ENCODE assay signal across 28 mouse cellular contexts in genomic region chr14:61088187-61088586, GRCm38 (mm10). TPM values are rescaled to one million over a fixed set of nuclear protein-coding genes. Genes with fewer than 3 reads are reported as not detected.
DNase-seq lines count a peak whose midpoint lies in the region; ATAC-seq and TF ChIP-seq lines count a peak whose summit lies in the region.
"Had no signal": no experiment of that assay in that cellular context is flagged by ENCODE, and none has a peak within 500 bp of the region (broad histone marks: within the 10 kb centered on the region; RNA-seq: fewer than 3 reads in every experiment).

No protein-coding gene starts in this region.

- TF ChIP-seq EP300 in liver, postnatal 0 days (IDR thresholded peaks at IDR 0.05; ENCODE audit: low read depth) = no peak
- TF ChIP-seq EP300 in CH12.LX (IDR thresholded peaks at IDR 0.05; ENCODE audit: low read length) = no peak

- no peak overlapping the region for H3K4me2 ChIP-seq in intestine, postnatal 0 days (replicated peaks; ENCODE audit: low read depth)
- no peak overlapping the region for H3K4me2 ChIP-seq in intestine, embryonic 15.5 days (replicated peaks)
- H3K4me2 ChIP-seq in liver, postnatal 0 days (ENCODE audit: low read depth, low read length) = no peak overlapping the region
- H3K4me2 ChIP-seq in CH12.LX (ENCODE audit: insufficient read depth, low read depth, poor library complexity, severe bottlenecking) = no peak overlapping the region
- H3K4me2 ChIP-seq in forebrain, embryonic 16.5 days (ENCODE audit: low read length) = no peak overlapping the region
- H3K4me2 ChIP-seq: embryonic facial prominence, embryonic 12.5 days; embryonic facial prominence, embryonic 15.5 days; heart, embryonic 11.5 days; hindbrain, embryonic 14.5 days had no signal

- no peak for ATAC-seq in intestine, postnatal 0 days
- no peak for ATAC-seq in intestine, embryonic 15.5 days
- no peak for ATAC-seq in liver, postnatal 0 days
- no peak for ATAC-seq in forebrain, embryonic 16.5 days
- ATAC-seq: CD4-positive, CD25-positive, alpha-beta regulatory T cell, adult 4 months; forebrain, embryonic 14.5 days; hindbrain, postnatal 0 days; Patski had no signal

- H3K9ac ChIP-seq in intestine, postnatal 0 days (ENCODE audit: low read depth, low read length) = no peak overlapping the region
- H3K9ac ChIP-seq in intestine, embryonic 15.5 days = no peak overlapping the region
- H3K9ac ChIP-seq in liver, postnatal 0 days (replicated peaks) = no peak overlapping the region
- no peak overlapping the region for H3K9ac ChIP-seq in CH12.LX (ENCODE audit: insufficient read depth, low read depth)
- no peak overlapping the region for H3K9ac ChIP-seq in forebrain, embryonic 16.5 days (replicated peaks; ENCODE audit: low read depth, low read length)
- H3K9ac ChIP-seq: embryonic facial prominence, embryonic 12.5 days; embryonic facial prominence, embryonic 15.5 days; hindbrain, embryonic 14.5 days had no signal

- dilution Hi-C loops in CH12.LX (cut with MboI; ENCODE audit: extremely low pct_ligation_motif_present, extremely low pct_unique_long_range_greater_than_20kb, low sequenced_read_pairs) = no loop called here

- H3K36me3 ChIP-seq in intestine, postnatal 0 days (ENCODE audit: control insufficient read depth, insufficient read depth) = no peaks in the 10 kb centered on the region
- no peaks in the 10 kb centered on the region for H3K36me3 ChIP-seq in intestine, embryonic 15.5 days
- no peaks in the 10 kb centered on the region for H3K36me3 ChIP-seq in liver, postnatal 0 days (replicated peaks; ENCODE audit: insufficient read depth, low read length)
- H3K36me3 ChIP-seq in CH12.LX (replicated peaks in 1 of 2; ENCODE audit: control insufficient read depth in 1 of 2, insufficient read depth in 1 of 2, low read length in 1 of 2) = no peaks in the 10 kb centered on the region
- no peaks in the 10 kb centered on the region for H3K36me3 ChIP-seq in forebrain, embryonic 16.5 days (ENCODE audit: control insufficient read depth, insufficient read depth)
- H3K36me3 ChIP-seq: embryonic facial prominence, embryonic 12.5 days; embryonic facial prominence, embryonic 15.5 days had no signal

- H3K4me3 ChIP-seq in intestine, postnatal 0 days (ENCODE audit: low read depth, low read length) = no peak overlapping the region
- no peak overlapping the region for H3K4me3 ChIP-seq in intestine, embryonic 15.5 days (replicated peaks)
- no peak overlapping the region for H3K4me3 ChIP-seq in liver, postnatal 0 days (ENCODE audit: low read depth, low read length)
- H3K4me3 ChIP-seq in CH12.LX (replicated peaks in 1 of 3; ENCODE audit: low read depth in 2 of 3, low read length in 2 of 3, poor library complexity in 1 of 3) = no peak overlapping the region
- no peak overlapping the region for H3K4me3 ChIP-seq in forebrain, embryonic 16.5 days (replicated peaks; ENCODE audit: low read length)
- H3K4me3 ChIP-seq: embryonic facial prominence, embryonic 12.5 days; embryonic facial prominence, embryonic 15.5 days; heart, adult 2 months had no signal

- H3K9me3 ChIP-seq in intestine, postnatal 0 days (ENCODE audit: control insufficient read depth) = no peaks in the 10 kb centered on the region
- no peaks in the 10 kb centered on the region for H3K9me3 ChIP-seq in intestine, embryonic 15.5 days
- no peaks in the 10 kb centered on the region for H3K9me3 ChIP-seq in liver, postnatal 0 days (ENCODE audit: low read length)
- no peaks in the 10 kb centered on the region for H3K9me3 ChIP-seq in CH12.LX (replicated peaks; ENCODE audit: low read length)
- H3K9me3 ChIP-seq in forebrain, embryonic 16.5 days (ENCODE audit: control insufficient read depth, low read length) = no peaks in the 10 kb centered on the region
- H3K9me3 ChIP-seq: embryonic facial prominence, embryonic 12.5 days; embryonic facial prominence, embryonic 15.5 days had no signal

- in situ Hi-C loops in CH12.LX (cut with MboI; ENCODE audit: low pct_ligation_motif_present, low pct_unique_long_range_greater_than_20kb, low sequenced_read_pairs) = loop anchor here (10.0 to 25.0 kb wide), 2 partner anchors 293 to 551 kb away; no protein-coding TSS in a partner anchor

- no peaks in the 10 kb centered on the region for H3K79me2 ChIP-seq in CH12.LX (replicated peaks; ENCODE audit: control insufficient read depth, extremely low read depth, insufficient read depth, poor library complexity, severe bottlenecking)

- TF ChIP-seq RAD21 in CH12.LX (IDR thresholded peaks at IDR 0.05; ENCODE audit: low read depth, low read length) = peak; percentile 65

- no peak overlapping the region for H3K27ac ChIP-seq in intestine, postnatal 0 days (ENCODE audit: low read depth, low read length)
- no peak overlapping the region for H3K27ac ChIP-seq in intestine, embryonic 15.5 days
- no peak overlapping the region for H3K27ac ChIP-seq in liver, postnatal 0 days (ENCODE audit: low read depth)
- H3K27ac ChIP-seq in CH12.LX (ENCODE audit: insufficient read depth, low read depth) = no peak overlapping the region
- no peak overlapping the region for H3K27ac ChIP-seq in forebrain, embryonic 16.5 days (ENCODE audit: low read length)
- H3K27ac ChIP-seq: embryonic facial prominence, embryonic 12.5 days; embryonic facial prominence, embryonic 15.5 days; heart, adult 2 months; hindbrain, embryonic 14.5 days; hindbrain, postnatal 0 days had no signal

- no peak for DNase-seq in liver, postnatal 0 days
- DNase-seq in liver (no peak), CH12.LX (ENCODE audit: extremely low read depth) (peak; percentile 53)
- peak; percentile 6 for DNase-seq in Muller cell, postnatal 12 days (ENCODE audit: inconsistent ontology term)
- DNase-seq in spleen, adult 18-20 months = no peak
- DNase-seq: adrenal gland, postnatal 10 days; adrenal gland, postnatal 36 days; cerebellum, adult 11 months; cerebellum, adult 2 months; cerebellum, adult 9-11 months; cerebellum, postnatal 25 days; gastrocnemius, postnatal 25 days; heart, adult 2 months; heart, postnatal 10 days; heart, postnatal 4 days had no signal

- peak; percentile 28; the same call in 1 of the 2 replicates for TF ChIP-seq CTCF in intestine, postnatal 0 days (IDR thresholded peaks at IDR 0.05; ENCODE audit: low read depth)
- 0 out of 2 replicates have a peak, but pooled peaks have one; percentile 15 for TF ChIP-seq CTCF in liver, postnatal 0 days (IDR thresholded peaks at IDR 0.05; ENCODE audit: low read depth)
- peak in 1 of 2 experiments; percentile 57; a peak in 2 of 4 replicates for TF ChIP-seq CTCF in CH12.LX (conservative IDR thresholded peaks at IDR 0.05 in 1 of 2, IDR thresholded peaks at IDR 0.05 in 1 of 2; ENCODE audit: low read depth in 2 of 2, low read length in 2 of 2)

- no peaks in the 10 kb centered on the region for H3K27me3 ChIP-seq in intestine, postnatal 0 days (replicated peaks; ENCODE audit: control insufficient read depth, insufficient read depth, low read length)
- H3K27me3 ChIP-seq in intestine, embryonic 15.5 days (replicated peaks) = no peaks in the 10 kb centered on the region
- H3K27me3 ChIP-seq in liver, postnatal 0 days (ENCODE audit: insufficient read depth, low read length) = no peaks in the 10 kb centered on the region
- no peaks in the 10 kb centered on the region for H3K27me3 ChIP-seq in CH12.LX (replicated peaks)
- H3K27me3 ChIP-seq in forebrain, embryonic 16.5 days (replicated peaks; ENCODE audit: control insufficient read depth, insufficient read depth, low read length) = no peaks in the 10 kb centered on the region
- H3K27me3 ChIP-seq: embryonic facial prominence, embryonic 12.5 days; embryonic facial prominence, embryonic 15.5 days had no signal

- WGBS in intestine, postnatal 0 days = 71% methylated on average over 8 of the region's 8 CpGs
- WGBS in intestine, embryonic 15.5 days = 69% methylated on average over 8 of the region's 8 CpGs
- 67% methylated on average over 8 of the region's 8 CpGs for WGBS in liver, postnatal 0 days (ENCODE audit: insufficient replicate concordance)
- WGBS in forebrain, embryonic 16.5 days = 75% methylated on average over 8 of the region's 8 CpGs

- no peak for TF ChIP-seq POLR2A in CH12.LX (IDR thresholded peaks at IDR 0.05; ENCODE audit: low read depth, low read length)

- H3K4me1 ChIP-seq in intestine, postnatal 0 days (replicated peaks; ENCODE audit: control insufficient read depth, insufficient read depth, low read length) = no peaks in the 10 kb centered on the region
- H3K4me1 ChIP-seq in intestine, embryonic 15.5 days (replicated peaks) = no peaks in the 10 kb centered on the region
- no peaks in the 10 kb centered on the region for H3K4me1 ChIP-seq in liver, postnatal 0 days (ENCODE audit: insufficient read depth)
- peaks cover 2 to 29% of the 10 kb centered on the region in 2 experiments; a peak in 2 of 4 replicates for H3K4me1 ChIP-seq in CH12.LX (ENCODE audit: control insufficient read depth in 1 of 2, insufficient read depth in 2 of 2)
- peaks cover 8% of the 10 kb centered on the region for H3K4me1 ChIP-seq in forebrain, embryonic 16.5 days (replicated peaks; ENCODE audit: control insufficient read depth, insufficient read depth, low read length)
- H3K4me1 ChIP-seq: embryonic facial prominence, embryonic 12.5 days had no signal

TF ChIP-seq in CH12.LX, 34 proteins besides CTCF, POLR2A, EP300 and RAD21 (continues in another document):
- no peak for TF ChIP-seq CHD1 (IDR thresholded peaks at IDR 0.05; ENCODE audit: low read depth, low read length)
- no peak for TF ChIP-seq USF1 (IDR thresholded peaks at IDR 0.05; ENCODE audit: low read depth, low read length)
- TF ChIP-seq CHD2 (IDR thresholded peaks at IDR 0.05; ENCODE audit: low read length) = no peak
- peak; percentile 64 for TF ChIP-seq SMC3 (IDR thresholded peaks at IDR 0.05; ENCODE audit: low read depth, low read length)
- no peak for TF ChIP-seq KAT2A (IDR thresholded peaks at IDR 0.05; ENCODE audit: insufficient replicate concordance, low read length)
- TF ChIP-seq SIN3A (IDR thresholded peaks at IDR 0.05; ENCODE audit: low read length) = no peak

RNA-seq across cellular contexts. Expression of gene Tnfrsf19, which starts 41.9 kb away (rescaled TPM):
- 4.7 and 6.1 TPM in 2 replicates for polyA plus RNA-seq in intestine, postnatal 0 days (2015; fragmentation: Nextera tagmentation; extraction: Ambion mirVana)
- 14.1 and 15.1 TPM in 2 replicates for polyA plus RNA-seq in intestine, embryonic 15.5 days (2015; fragmentation: Nextera tagmentation; extraction: Ambion mirVana)
- polyA plus RNA-seq in liver, postnatal 0 days (2015; fragmentation: Nextera tagmentation; extraction: Ambion mirVana) = 2.4 and 2.5 TPM in 2 replicates
- total RNA-seq in CH12.LX (2012; rRNA removed) (1.8 and 4.4 TPM in 2 replicates), CH12.LX (2014; rRNA removed) (5.5 and 6.5 TPM in 2 replicates)
- 4.6 and 5.1 TPM in 2 replicates for polyA plus RNA-seq in CH12.LX (2012; ENCODE audit: insufficient read length, low read depth)
- 49.1 and 56.3 TPM in 2 replicates for polyA plus RNA-seq in forebrain, embryonic 16.5 days (2015; fragmentation: Nextera tagmentation; extraction: Ambion mirVana)
- total RNA-seq: common myeloid progenitor, adult 5-6 weeks had no signal
- polyA plus RNA-seq: C2C12; CD4-positive, CD25-positive, alpha-beta regulatory T cell, adult 4 months had no signal

RNA-seq across cellular contexts. Expression of gene Sacs, which starts 50.1 kb away (rescaled TPM):
- polyA plus RNA-seq in intestine, postnatal 0 days (2015; fragmentation: Nextera tagmentation; extraction: Ambion mirVana) = 0.88 and 1.0 TPM in 2 replicates
- polyA plus RNA-seq in intestine, embryonic 15.5 days (2015; fragmentation: Nextera tagmentation; extraction: Ambion mirVana) = 2.0 and 2.3 TPM in 2 replicates
- 0.33 and 0.43 TPM in 2 replicates for polyA plus RNA-seq in liver, postnatal 0 days (2015; fragmentation: Nextera tagmentation; extraction: Ambion mirVana)
- 5.3 and 6.6 TPM in 2 replicates for total RNA-seq in CH12.LX (2012; rRNA removed)
- total RNA-seq in CH12.LX (2014; rRNA removed) = 6.6 and 7.0 TPM in 2 replicates
- polyA plus RNA-seq in CH12.LX (2012; ENCODE audit: insufficient read length, low read depth) = 6.1 and 6.7 TPM in 2 replicates
- 9.4 and 10.1 TPM in 2 replicates for polyA plus RNA-seq in forebrain, embryonic 16.5 days (2015; fragmentation: Nextera tagmentation; extraction: Ambion mirVana)

Comparison
In these comparisons a context has a peak if more than half of its experiments do, and no peak if none do; other contexts are left out.
1. DNase-seq: peak in CH12.LX (single experiment) and Muller cell, postnatal 12 days (single experiment); none in liver, postnatal 0 days (single experiment), liver (single experiment) and spleen, adult 18-20 months (0 of 2).